Mouse (Mus musculus) hindbrain, embryonic 14.5 days (tissue): ENCODE results near the gene Fabp1. TPM values are rescaled to one million over a fixed set of nuclear protein-coding genes. Genes with fewer than 3 reads are reported as not detected.

ENCODE experiments used
- ATAC-seq: fragments of 200-750 bp; cut with Nextera tagmentation; 2 replicates; pipeline ENCODE4 v1.8.0; 2017; ENCODE audit warnings: moderate number of reproducible peaks, mild to moderate bottlenecking, moderate TSS enrichment, moderate library complexity; ENCODE audit not compliant: low FRiP score
- DNase-seq: peaks from one replicate; pipeline ENCODE4 v3.0.0-alpha.2; 2015; ENCODE audit warnings: low spot score
- H3K27ac ChIP-seq: fragments of 300-500 bp; sonication (generic); 2 replicates; pipeline ENCODE4 v1.5.1; 2014; ENCODE audit warnings: mild to moderate bottlenecking, moderate library complexity
- H3K27me3 ChIP-seq: fragments of 300-500 bp; sonication (generic); 2 replicates; pipeline ENCODE4 v1.6.1; 2014; ENCODE audit warnings: mild to moderate bottlenecking, low read length, mixed read lengths; ENCODE audit not compliant: control insufficient read depth, insufficient read depth
- H3K36me3 ChIP-seq: fragments of 300-500 bp; sonication (generic); replicated peaks from 2 replicates; pipeline ENCODE4 v1.6.1; 2014; ENCODE audit not compliant: control insufficient read depth, insufficient read depth
- H3K4me1 ChIP-seq: fragments of 300-500 bp; sonication (generic); replicated peaks from 2 replicates; pipeline ENCODE4 v1.6.1; 2014; ENCODE audit warnings: antibody characterized with exemption, low read length, mixed read lengths; ENCODE audit not compliant: control insufficient read depth, insufficient read depth
- H3K4me2 ChIP-seq: fragments of 300-500 bp; sonication (generic); replicated peaks from 2 replicates; pipeline ENCODE4 v1.6.1; 2014; ENCODE audit warnings: mild to moderate bottlenecking, moderate library complexity
- H3K4me3 ChIP-seq: fragments of 300-500 bp; sonication (generic); replicated peaks from 2 replicates; pipeline ENCODE4 v1.5.1; 2014; ENCODE audit warnings: mild to moderate bottlenecking, low read length
- H3K9ac ChIP-seq: fragments of 300-500 bp; sonication (generic); 2 replicates; pipeline ENCODE4 v1.6.1; 2014
- H3K9me3 ChIP-seq: fragments of 300-500 bp; sonication (generic); 2 replicates; pipeline ENCODE4 v1.6.1; 2016; ENCODE audit warnings: low read length; ENCODE audit not compliant: control insufficient read depth
- WGBS: fragments of 180-500 bp; shearing (Covaris S2); extraction: QIAGEN DNeasy Blood & Tissue Kit; methylation state at CpG from one replicate; pipeline ENCODE4 v1.1.7; 2014; 5-methylcytosine and 5-hydroxymethylcytosine counted together
- polyA plus RNA-seq: library from polyadenylated mRNA; unstranded; fragments of >200 nt; fragmentation: Nextera tagmentation; extraction: Ambion mirVana; gene quantifications from 2 replicates; pipeline ENCODE4 v1.2.1, GENCODE M21; 2014

Gene Fabp1
- polyA plus RNA-seq, 1 experiment from 2014 or later: not detected

DNA sequence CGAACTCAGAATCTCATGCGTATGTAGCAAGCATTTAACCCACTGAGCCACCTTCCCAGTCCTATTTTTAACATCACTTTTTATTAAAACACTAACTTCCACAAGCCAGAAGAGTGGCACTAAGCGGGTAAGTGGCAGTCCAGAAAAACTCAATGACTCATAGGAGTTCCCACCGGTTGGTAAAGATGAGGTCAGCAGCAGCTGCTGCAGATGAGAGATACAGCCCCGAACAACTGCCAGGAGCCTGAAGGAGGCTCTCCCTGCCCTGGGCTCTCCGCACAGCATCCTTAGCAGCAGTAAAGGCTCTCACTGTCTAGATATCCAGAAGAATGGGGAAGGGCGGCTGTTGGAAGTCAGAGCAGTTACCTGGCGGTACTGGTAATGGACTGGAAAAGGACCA lies 51.3 kb downstream of the Fabp1 start:
- no peak for ATAC-seq

DNA sequence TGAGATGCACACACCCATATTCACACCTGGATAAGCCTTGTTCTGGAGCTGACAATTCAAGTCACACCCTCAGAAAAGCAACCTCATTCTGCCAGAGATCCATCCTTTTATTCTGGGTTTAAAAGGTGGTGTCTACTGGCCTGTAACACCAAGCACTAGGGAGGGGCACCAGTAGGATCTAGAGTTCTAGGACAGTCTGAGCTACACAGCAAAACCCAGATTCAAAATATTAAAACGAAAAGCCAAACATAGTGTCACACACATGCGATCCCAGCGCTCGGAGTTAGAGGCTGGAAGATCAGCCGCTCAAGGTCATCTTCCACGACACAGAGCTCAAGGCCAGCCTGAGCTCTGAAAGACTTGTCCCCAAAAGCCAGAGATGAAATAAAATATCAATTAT lies 54.8 kb downstream of the Fabp1 start:
- no peak overlapping the region for H3K4me2 ChIP-seq

More for the DNA sequence above, 51.3 kb downstream of the Fabp1 start:
- H3K4me3 ChIP-seq: no peak overlapping the region
- no peaks in the 10 kb centered on the region for H3K4me1 ChIP-seq
- H3K4me2 ChIP-seq: no peak overlapping the region
- DNase-seq: no peak
- no peaks in the 10 kb centered on the region for H3K9me3 ChIP-seq
- no peak overlapping the region for H3K9ac ChIP-seq
- WGBS: 88% methylated on average over 8 of the region's 8 CpGs
- H3K27ac ChIP-seq: no peak overlapping the region
- no peaks in the 10 kb centered on the region for H3K27me3 ChIP-seq
- no peaks in the 10 kb centered on the region for H3K36me3 ChIP-seq

More for the DNA sequence above, 54.8 kb downstream of the Fabp1 start:
- H3K4me3 ChIP-seq: no peak overlapping the region
- DNase-seq (no peak), ATAC-seq (no peak)
- no peaks in the 10 kb centered on the region for H3K9me3 ChIP-seq
- 92% methylated on average over 6 of the region's 6 CpGs for WGBS
- no peaks in the 10 kb centered on the region for H3K4me1 ChIP-seq
- H3K27me3 ChIP-seq: no peaks in the 10 kb centered on the region
- no peaks in the 10 kb centered on the region for H3K36me3 ChIP-seq
- H3K9ac ChIP-seq: no peak overlapping the region
- H3K27ac ChIP-seq: no peak overlapping the region

Other genes starting within 250 kb of the Fabp1 start
- not detected in 2 replicates for gene Foxi3, start 243.3 kb upstream of the Fabp1 start, polyA plus RNA-seq
- 4.5 and 5.5 TPM in 2 replicates for gene Thnsl2, start 55.4 kb upstream of the Fabp1 start, polyA plus RNA-seq
- 20.5 and 21.5 TPM in 2 replicates for gene Krcc1, start 71.8 kb downstream of the Fabp1 start, polyA plus RNA-seq
- gene Smyd1, start 122.4 kb downstream of the Fabp1 start, polyA plus RNA-seq: 0.24 and 0.56 TPM in 2 replicates
- gene Cd8b1, start 123.0 kb downstream of the Fabp1 start, polyA plus RNA-seq: not detected in 2 replicates
- gene Cd8a, start 173.6 kb downstream of the Fabp1 start, polyA plus RNA-seq: not detected in 2 replicates
- gene Rmnd5a, start 240.8 kb downstream of the Fabp1 start, polyA plus RNA-seq: 5.8 TPM in 2 replicates